Mouse (Mus musculus) hindbrain, embryonic 15.5 days (tissue): ENCODE measurements around the gene Spint1. TPM values are rescaled to one million over a fixed set of nuclear protein-coding genes. Genes with fewer than 3 reads are reported as not detected.
A peak's percentile ranks its signal among the peaks of the same experiment; 100 is the strongest.

ENCODE experiments used
- ATAC-seq: fragments of 200-750 bp; cut with Nextera tagmentation; 2 replicates; pipeline ENCODE4 v1.8.0; 2017; ENCODE audit warnings: low read depth, moderate number of reproducible peaks, moderate TSS enrichment; ENCODE audit not compliant: low FRiP score
- H3K27ac ChIP-seq: fragments of 300-500 bp; sonication (generic); replicated peaks from 2 replicates; pipeline ENCODE4 v1.5.1; 2015; ENCODE audit warnings: mild to moderate bottlenecking, inconsistent platforms
- H3K27me3 ChIP-seq: fragments of 300-500 bp; sonication (generic); 2 replicates; pipeline ENCODE4 v1.6.1; 2015; ENCODE audit warnings: control low read depth, inconsistent platforms
- H3K36me3 ChIP-seq: fragments of 300-500 bp; sonication (generic); 2 replicates; pipeline ENCODE4 v1.6.1; 2015; ENCODE audit warnings: control low read depth, inconsistent platforms
- H3K4me1 ChIP-seq: fragments of 300-500 bp; sonication (generic); replicated peaks from 2 replicates; pipeline ENCODE4 v1.6.1; 2015; ENCODE audit warnings: control low read depth, inconsistent platforms
- H3K4me2 ChIP-seq: fragments of 300-500 bp; sonication (generic); 2 replicates; pipeline ENCODE4 v1.6.1; 2015; ENCODE audit warnings: moderate library complexity, mild to moderate bottlenecking, inconsistent platforms
- H3K4me3 ChIP-seq: fragments of 300-500 bp; sonication (generic); 2 replicates; pipeline ENCODE4 v1.5.1; 2015; ENCODE audit warnings: mild to moderate bottlenecking, inconsistent platforms
- H3K9ac ChIP-seq: fragments of 300-500 bp; sonication (generic); 2 replicates; pipeline ENCODE4 v1.6.1; 2015; ENCODE audit warnings: inconsistent platforms
- H3K9me3 ChIP-seq: fragments of 300-500 bp; sonication (generic); 2 replicates; pipeline ENCODE4 v1.6.1; 2016; ENCODE audit warnings: control low read depth, inconsistent platforms
- WGBS: fragments of 180-500 bp; shearing (Covaris S2); methylation state at CpG from one replicate; pipeline ENCODE4 v1.1.7; 2015; 5-methylcytosine and 5-hydroxymethylcytosine counted together
- polyA plus RNA-seq: library from polyadenylated mRNA; unstranded; fragments of >200 nt; fragmentation: Nextera tagmentation; extraction: Ambion mirVana; gene quantifications from 2 replicates; pipeline ENCODE4 v1.2.1, GENCODE M21; 2015

Spint1 gene
- polyA plus RNA-seq = 0.96 and 0.99 TPM in 2 replicates

GRCm38 (mm10) chr2:119237210-119237870 is at the start of gene Spint1:
Gene Spint1 (plus strand): TSS chr2:119237362.
- H3K4me3 ChIP-seq = peak within 1 kb of the TSS; percentile 41
- H3K27me3 ChIP-seq = peaks cover 60% of the 10 kb centered on the region
- peak; percentile 30; the same call in 1 of the 2 replicates for ATAC-seq
- H3K9ac ChIP-seq = 0 out of 2 replicates have a peak within 1 kb of the TSS, but pooled peaks have one; percentile 6
- H3K4me2 ChIP-seq = peak within 1 kb of the TSS; percentile 68
- H3K4me1 ChIP-seq = peaks cover 14% of the 10 kb centered on the region
- H3K9me3 ChIP-seq = no peaks in the 10 kb centered on the region
- 1% methylated on average over 64 of the region's 73 CpGs for WGBS
- no peaks in the 10 kb centered on the region for H3K36me3 ChIP-seq
- H3K27ac ChIP-seq = no peak within 1 kb of the TSS

- Histone ChIP-seq H3K4me1 (peaks cover 6% of the 10 kb centered on the region), H3K4me3 (peak overlapping the region; percentile 19), H3K27me3 (no peaks in the 10 kb centered on the region), H3K36me3 (peaks cover 6% of the 10 kb centered on the region; the same call in 1 of the 2 replicates), H3K9ac (no peak overlapping the region), H3K4me2 (peak overlapping the region; percentile 54), H3K27ac (no peak overlapping the region), H3K9me3 (no peaks in the 10 kb centered on the region)
- ATAC-seq = peak; percentile 85
- 7% methylated on average over 15 of the region's 15 CpGs for WGBS
These were observed 48.0 kb upstream of the Spint1 start for GRCm38 (mm10) chr2:119189029-119189710.

GRCm38 (mm10) chr2:119190969-119191368 is 46.2 kb upstream of the Spint1 start:
- no peak for ATAC-seq
- no peak overlapping the region for H3K27ac ChIP-seq
- no peaks in the 10 kb centered on the region for H3K36me3 ChIP-seq
- H3K4me3 ChIP-seq = no peak overlapping the region
- no peaks in the 10 kb centered on the region for H3K9me3 ChIP-seq
- peaks cover 6% of the 10 kb centered on the region for H3K4me1 ChIP-seq
- 88% methylated on average over 5 of the region's 5 CpGs for WGBS
- H3K27me3 ChIP-seq = no peaks in the 10 kb centered on the region
- no peak overlapping the region for H3K9ac ChIP-seq
- no peak overlapping the region for H3K4me2 ChIP-seq

- WGBS = 85% methylated on average over 5 of the region's 5 CpGs
- ATAC-seq = no peak
- H3K36me3 ChIP-seq = no peaks in the 10 kb centered on the region
- H3K4me3 ChIP-seq = no peak overlapping the region
- peaks cover 9% of the 10 kb centered on the region for H3K4me1 ChIP-seq
- H3K4me2 ChIP-seq = no peak overlapping the region
- H3K27me3 ChIP-seq = no peaks in the 10 kb centered on the region
- no peak overlapping the region for H3K27ac ChIP-seq
- H3K9ac ChIP-seq = no peak overlapping the region
- H3K9me3 ChIP-seq = no peaks in the 10 kb centered on the region
These were observed 43.0 kb upstream of the Spint1 start for GRCm38 (mm10) chr2:119194140-119194539.

- H3K4me1 ChIP-seq = peaks cover 9% of the 10 kb centered on the region; the same call in 1 of the 2 replicates
- no peaks in the 10 kb centered on the region for H3K9me3 ChIP-seq
- no peak overlapping the region for H3K27ac ChIP-seq
- no peak overlapping the region for H3K4me3 ChIP-seq
- H3K4me2 ChIP-seq = no peak overlapping the region
- no peaks in the 10 kb centered on the region for H3K36me3 ChIP-seq
- H3K27me3 ChIP-seq = no peaks in the 10 kb centered on the region
- ATAC-seq = no peak
- WGBS = 49% methylated on average over 4 of the region's 4 CpGs
- H3K9ac ChIP-seq = no peak overlapping the region
These were observed 40.6 kb upstream of the Spint1 start for GRCm38 (mm10) chr2:119196316-119197108.

GRCm38 (mm10) chr2:119197493-119197892 is 39.7 kb upstream of the Spint1 start:
- H3K9me3 ChIP-seq = no peaks in the 10 kb centered on the region
- no peak overlapping the region for H3K27ac ChIP-seq
- 81% methylated on average over 1 of the region's 1 CpGs for WGBS

GRCm38 (mm10) chr2:119198049-119198448 is 39.1 kb upstream of the Spint1 start:
- no peak overlapping the region for H3K27ac ChIP-seq

More at GRCm38 (mm10) chr2:119197493-119197892, 39.7 kb upstream of the Spint1 start:
- Histone ChIP-seq H3K4me3 (no peak overlapping the region), H3K27me3 (no peaks in the 10 kb centered on the region), H3K4me2 (no peak overlapping the region), H3K36me3 (no peaks in the 10 kb centered on the region), H3K4me1 (peaks cover 9% of the 10 kb centered on the region; the same call in 1 of the 2 replicates), H3K9ac (no peak overlapping the region)
- no peak for ATAC-seq

GRCm38 (mm10) chr2:119198934-119199333 is 38.2 kb upstream of the Spint1 start:
- no peak overlapping the region for H3K9ac ChIP-seq

More at GRCm38 (mm10) chr2:119198049-119198448, 39.1 kb upstream of the Spint1 start:
- no peaks in the 10 kb centered on the region for H3K36me3 ChIP-seq
- no peaks in the 10 kb centered on the region for H3K27me3 ChIP-seq
- H3K9ac ChIP-seq = no peak overlapping the region
- H3K4me1 ChIP-seq = peaks cover 12% of the 10 kb centered on the region; the same call in 1 of the 2 replicates
- no peak overlapping the region for H3K4me3 ChIP-seq
- WGBS = 61% methylated on average over 1 of the region's 1 CpGs
- no peak overlapping the region for H3K4me2 ChIP-seq
- ATAC-seq = no peak
- H3K9me3 ChIP-seq = no peaks in the 10 kb centered on the region

GRCm38 (mm10) chr2:119202914-119203453 is 34.2 kb upstream of the Spint1 start:
- no peak overlapping the region for H3K9ac ChIP-seq
- H3K27ac ChIP-seq = no peak overlapping the region
- peaks cover 30% of the 10 kb centered on the region for H3K4me1 ChIP-seq
- H3K4me3 ChIP-seq = no peak overlapping the region
- no peaks in the 10 kb centered on the region for H3K9me3 ChIP-seq
- 54% methylated on average over 5 of the region's 5 CpGs for WGBS
- no peaks in the 10 kb centered on the region for H3K27me3 ChIP-seq
- no peak for ATAC-seq
- H3K4me2 ChIP-seq = no peak overlapping the region
- H3K36me3 ChIP-seq = no peaks in the 10 kb centered on the region

More at GRCm38 (mm10) chr2:119198934-119199333, 38.2 kb upstream of the Spint1 start:
- H3K27ac ChIP-seq = no peak overlapping the region
- no peaks in the 10 kb centered on the region for H3K9me3 ChIP-seq
- 47% methylated on average over 3 of the region's 3 CpGs for WGBS
- peaks cover 19% of the 10 kb centered on the region for H3K4me1 ChIP-seq
- H3K36me3 ChIP-seq = no peaks in the 10 kb centered on the region
- H3K27me3 ChIP-seq = no peaks in the 10 kb centered on the region
- ATAC-seq = no peak
- no peak overlapping the region for H3K4me2 ChIP-seq
- no peak overlapping the region for H3K4me3 ChIP-seq

- 74% methylated on average over 4 of the region's 4 CpGs for WGBS
- H3K9me3 ChIP-seq = no peaks in the 10 kb centered on the region
- H3K9ac ChIP-seq = no peak overlapping the region
- no peaks in the 10 kb centered on the region for H3K36me3 ChIP-seq
- no peaks in the 10 kb centered on the region for H3K27me3 ChIP-seq
- H3K4me3 ChIP-seq = no peak overlapping the region
- no peak overlapping the region for H3K4me2 ChIP-seq
- ATAC-seq = no peak
- H3K27ac ChIP-seq = no peak overlapping the region
- peaks cover 26% of the 10 kb centered on the region for H3K4me1 ChIP-seq
These were observed 33.2 kb upstream of the Spint1 start for GRCm38 (mm10) chr2:119203871-119204460.

- no peak for ATAC-seq
- Histone ChIP-seq H3K27ac (peak overlapping the region; percentile 89), H3K4me2 (peak overlapping the region; percentile 74), H3K27me3 (no peaks in the 10 kb centered on the region), H3K9ac (peak overlapping the region; percentile 75), H3K4me3 (peak overlapping the region; percentile 63), H3K4me1 (peaks cover 29% of the 10 kb centered on the region), H3K36me3 (peaks cover 25% of the 10 kb centered on the region), H3K9me3 (no peaks in the 10 kb centered on the region)
- WGBS = 25% methylated on average over 6 of the region's 6 CpGs
These were observed 29.2 kb upstream of the Spint1 start for GRCm38 (mm10) chr2:119207961-119208343.
